Mouse (Mus musculus): ENCODE measurements at regions not wholly inside any gene's neighbourhood (a gene's known extent, or its start where the extent isn't known, plus 50 kb on each side); places are given as distances from the start of the nearest gene placed in this dataset.

GRCm38 (mm10) chr12:25617521-25617920 lies 520.6 kb upstream of the Id2 start:
- TF ChIP-seq CTCF (IDR thresholded peaks at IDR 0.05; ENCODE audit: insufficient read depth, low read depth, low read length) (no peak), POLR2A (IDR thresholded peaks at IDR 0.05; ENCODE audit: insufficient read depth, low read depth, low read length) (no peak)
